Mouse (Mus musculus): ENCODE data around the gene Dzip3.

GRCm38 (mm10) chr16:48890733-48891132, 103.2 kb downstream of the Dzip3 start:
- TF ChIP-seq CTCF (conservative IDR thresholded peaks at IDR 0.05; ENCODE audit: low read length) (no peak), NANOG (IDR thresholded peaks at IDR 0.05; ENCODE audit: borderline replicate concordance, low read length) (no peak), POU5F1 (IDR thresholded peaks at IDR 0.05; ENCODE audit: borderline replicate concordance, low read length) (no peak)

Data from E14TG2a.4 (cell line).